Mouse (Mus musculus) right cerebral cortex, postnatal 14 days (tissue): ENCODE measurements at regions not wholly inside any gene's neighbourhood (a gene's known extent, or its start where the extent isn't known, plus 50 kb on each side); places are given as distances from the start of the nearest gene placed in this dataset.

Experiments
- DNase-seq: peaks from one replicate; pipeline ENCODE4 v3.0.0; 2022

DNA sequence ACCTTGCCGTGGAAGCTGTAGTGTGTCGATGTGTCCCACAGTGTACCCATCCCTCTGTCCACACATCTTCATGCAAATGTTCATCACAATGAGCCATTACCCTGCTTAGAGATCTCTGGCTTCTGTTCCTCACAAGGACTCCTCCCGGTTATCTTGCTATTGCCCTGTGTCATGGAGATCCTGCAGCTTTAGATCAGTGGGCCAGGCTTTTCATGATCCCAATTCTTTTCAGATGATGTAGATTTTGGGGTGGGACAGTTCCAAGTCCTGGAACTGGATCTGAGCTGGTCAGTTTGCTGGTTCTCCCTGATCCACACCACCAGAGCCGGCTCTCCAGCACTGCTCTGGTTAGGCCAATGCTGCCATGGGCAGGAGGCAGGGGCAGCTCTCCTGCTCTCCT, 161.2 kb downstream of the Tfap2c start:
- DNase-seq = no peak

DNA sequence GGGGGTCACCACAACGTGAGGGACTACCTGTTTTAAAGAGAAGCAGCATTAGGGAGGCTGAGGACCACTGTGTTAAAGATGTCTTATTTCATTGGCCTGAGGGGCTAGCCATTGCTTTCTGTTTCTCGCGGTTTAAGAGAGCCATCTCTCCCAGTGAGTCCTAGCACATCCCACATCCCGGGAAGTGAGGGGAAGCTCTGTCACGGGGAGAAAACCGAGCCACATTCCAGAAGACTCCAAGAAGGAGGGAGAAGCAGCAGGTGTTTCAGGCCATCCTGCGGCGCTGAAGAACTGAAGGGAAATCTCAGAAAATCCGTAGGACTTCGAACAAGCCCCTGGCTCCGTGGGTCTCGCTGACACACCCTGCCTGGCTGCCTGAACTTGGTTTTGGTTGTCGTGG, 177.3 kb downstream of the Tfap2c start:
- DNase-seq = no peak

DNA sequence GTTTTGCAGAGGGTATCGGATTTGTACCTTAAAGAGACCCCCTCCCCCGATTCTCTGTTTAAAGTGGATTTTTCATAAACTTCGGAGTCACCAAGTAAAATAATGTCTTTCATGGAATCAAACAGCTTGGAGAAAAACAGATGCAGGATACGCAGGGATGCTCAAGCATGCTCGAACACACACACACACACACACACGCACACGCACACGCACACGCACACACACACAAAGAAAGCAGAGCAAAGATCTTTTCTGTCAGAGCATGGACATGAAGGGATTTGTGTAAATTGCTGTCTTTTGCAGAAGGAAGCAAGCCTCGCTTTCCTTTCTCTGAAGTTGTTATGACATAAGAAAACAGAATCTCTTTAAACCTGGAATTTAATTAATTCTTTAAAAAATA, 178.2 kb downstream of the Tfap2c start:
- DNase-seq = no peak

DNA sequence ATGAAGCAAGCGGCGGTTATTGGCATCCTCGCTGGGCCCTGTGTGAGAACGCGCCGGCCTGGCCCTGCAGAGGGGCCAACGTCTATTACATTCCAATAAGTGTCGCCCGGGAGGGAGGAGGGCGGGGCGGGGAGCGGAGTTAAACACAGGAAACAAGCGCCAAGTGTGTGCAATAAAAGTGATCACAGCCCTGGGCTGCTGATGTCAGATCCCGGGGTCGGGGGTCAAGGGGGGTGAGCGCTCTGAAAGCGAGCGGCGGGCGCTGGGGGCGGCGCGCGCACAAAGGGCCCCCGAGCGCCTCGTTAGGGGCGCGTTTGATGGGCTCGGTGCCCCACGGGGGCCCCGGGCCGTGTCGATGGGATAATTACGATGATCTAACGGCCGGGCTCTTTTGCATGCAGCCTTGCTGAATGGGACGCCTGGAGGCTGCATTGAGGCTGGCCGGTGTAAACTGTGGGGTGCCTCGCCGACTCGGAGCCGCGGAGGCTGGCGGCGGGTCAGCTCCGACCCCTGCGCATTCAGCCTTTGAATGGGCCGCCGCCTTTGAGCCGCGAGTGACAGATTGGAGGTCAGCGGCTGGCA, 178.9 kb downstream of the Tfap2c start:
- peak; percentile 8 for DNase-seq

DNA sequence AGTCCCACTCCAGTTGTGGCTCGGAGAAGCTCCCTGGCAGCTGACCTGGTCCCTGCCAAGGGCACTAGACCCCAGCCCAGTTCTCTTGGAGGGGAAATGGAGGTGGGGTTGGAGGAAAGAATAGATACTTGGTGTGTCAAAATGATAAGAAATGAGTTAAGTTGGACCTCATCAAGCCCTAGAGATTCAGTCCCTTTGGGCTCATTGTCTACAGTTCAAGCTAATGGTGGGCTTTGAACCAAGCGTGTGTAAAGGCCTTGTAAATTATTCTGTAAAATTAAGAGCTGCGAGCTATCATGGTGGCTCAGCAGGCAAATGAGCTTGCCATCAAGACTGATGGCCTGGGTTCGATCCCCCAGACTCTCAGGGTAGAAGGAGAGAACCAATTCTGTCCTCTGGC, 179.8 kb downstream of the Tfap2c start:
- DNase-seq = no peak

DNA sequence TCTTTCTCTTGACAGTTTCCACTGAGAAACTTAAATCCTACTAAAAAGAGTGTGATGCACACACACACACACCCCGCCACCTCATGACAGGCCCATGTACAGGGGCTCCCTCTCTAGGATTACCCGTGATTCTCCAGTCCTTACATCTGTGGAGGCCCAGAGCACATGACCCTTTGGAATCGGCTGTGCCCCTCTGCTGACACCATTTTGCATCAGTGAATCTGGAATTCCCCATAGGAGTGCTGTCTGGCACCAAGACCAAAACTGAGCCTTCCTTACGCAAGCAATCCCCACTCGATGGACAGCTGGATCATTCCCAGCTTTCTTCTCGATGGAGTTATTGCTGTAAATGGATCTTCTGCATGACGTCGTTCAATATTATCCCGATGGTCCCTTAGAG, 180.3 kb downstream of the Tfap2c start:
- no peak for DNase-seq

DNA sequence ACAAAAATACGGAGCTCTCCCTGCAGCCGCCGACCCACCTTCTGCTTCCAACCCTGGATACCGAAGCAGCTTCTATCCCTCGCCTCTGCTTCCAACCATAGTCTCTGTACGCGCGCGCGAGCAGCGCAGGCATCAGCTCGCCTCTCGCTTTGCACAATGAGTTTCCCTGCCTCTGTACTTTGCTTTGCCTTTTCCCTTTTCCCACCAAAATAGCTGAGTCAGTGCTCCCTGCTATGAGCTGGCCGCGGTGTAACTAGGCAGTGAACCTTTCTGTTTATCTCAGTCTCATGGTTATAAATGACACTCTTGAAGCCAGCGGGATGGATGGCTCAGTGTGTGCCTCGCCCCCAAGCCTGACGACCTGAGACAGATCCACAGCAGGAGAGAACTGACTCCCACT, 182.0 kb downstream of the Tfap2c start:
- peak; percentile 12 for DNase-seq

DNA sequence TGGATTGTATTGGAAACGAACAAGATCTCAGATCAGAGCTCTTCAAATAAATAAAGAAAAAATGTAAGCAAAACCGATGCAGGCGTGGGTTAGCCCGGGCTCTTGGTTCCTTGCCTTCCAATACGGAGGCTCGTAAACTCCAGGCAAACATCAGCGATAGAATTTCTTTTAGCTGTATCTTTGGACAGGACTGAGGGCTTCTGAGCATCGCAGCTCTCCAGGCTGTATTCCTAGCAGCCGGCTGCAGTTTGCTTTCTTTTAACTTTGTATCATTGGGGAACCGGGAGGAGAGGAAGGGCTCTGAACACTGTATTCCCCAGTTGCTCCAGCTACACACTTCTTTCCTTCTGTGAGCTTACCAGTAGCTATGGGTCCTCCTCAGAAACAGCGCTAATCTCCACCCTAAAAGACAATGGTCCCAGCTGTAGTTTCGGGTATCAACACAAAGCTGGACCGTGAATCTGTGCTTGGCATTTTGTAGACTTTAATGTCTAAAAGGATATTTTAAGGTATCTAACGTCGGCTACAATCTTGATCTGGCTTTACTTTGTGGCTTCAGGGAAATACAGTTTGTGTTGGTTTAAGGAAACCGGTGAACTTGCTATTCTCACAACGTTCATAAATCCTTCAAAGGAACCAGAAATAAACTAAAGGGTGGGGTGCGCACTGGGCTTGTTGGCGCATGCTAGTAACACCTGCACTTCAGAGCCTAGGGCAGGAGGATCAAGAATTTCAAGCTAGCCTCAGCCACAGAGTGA, 183.2 kb downstream of the Tfap2c start:
- no peak for DNase-seq

DNA sequence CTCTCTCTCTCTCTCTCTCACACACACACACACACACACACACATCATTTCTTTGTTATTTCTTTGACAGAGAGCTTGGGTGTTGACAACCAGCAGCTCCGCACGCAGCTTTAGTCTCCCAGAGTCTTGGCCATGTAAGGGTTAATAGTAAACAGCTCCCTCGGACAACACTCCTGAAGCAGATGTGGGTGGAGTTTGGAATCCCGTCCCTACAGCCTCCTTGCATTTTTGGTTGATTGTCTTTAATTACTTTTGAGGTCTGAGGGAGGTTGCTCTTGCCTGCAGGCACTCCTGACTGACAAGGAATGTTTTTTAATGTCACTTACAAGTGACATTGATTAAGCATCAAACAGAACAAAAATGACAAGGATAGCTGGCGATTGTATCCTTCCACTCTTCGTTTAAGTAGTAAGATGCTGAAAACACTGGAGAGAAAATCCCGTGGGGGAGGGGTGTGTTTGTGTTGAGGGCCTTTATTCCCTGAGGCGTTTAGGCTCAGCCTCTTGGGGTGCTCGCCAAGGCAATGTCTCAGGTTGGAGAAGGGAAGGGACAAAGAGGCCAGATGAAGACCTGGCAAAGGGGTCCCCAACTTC, 184.1 kb downstream of the Tfap2c start:
- DNase-seq = no peak

DNA sequence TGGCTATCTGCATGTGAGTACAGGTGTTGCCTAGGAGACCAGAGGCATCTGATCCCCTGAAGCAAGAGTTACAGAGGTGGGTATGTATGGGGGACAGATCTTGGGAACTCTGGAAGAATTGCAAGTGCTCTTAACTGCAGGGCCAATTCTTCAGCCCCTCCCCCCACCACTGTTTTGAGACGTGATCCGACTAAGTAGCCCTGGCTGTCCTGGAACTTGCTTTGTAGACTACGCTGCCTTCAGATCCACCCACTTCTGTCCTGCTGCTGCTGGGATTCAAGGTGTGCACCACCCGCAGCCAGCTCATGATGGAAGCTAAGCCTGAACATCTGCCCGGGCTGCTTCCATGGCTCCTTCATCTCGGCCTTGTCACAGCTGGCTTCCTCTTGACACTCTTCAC, 186.2 kb downstream of the Tfap2c start:
- DNase-seq = no peak

DNA sequence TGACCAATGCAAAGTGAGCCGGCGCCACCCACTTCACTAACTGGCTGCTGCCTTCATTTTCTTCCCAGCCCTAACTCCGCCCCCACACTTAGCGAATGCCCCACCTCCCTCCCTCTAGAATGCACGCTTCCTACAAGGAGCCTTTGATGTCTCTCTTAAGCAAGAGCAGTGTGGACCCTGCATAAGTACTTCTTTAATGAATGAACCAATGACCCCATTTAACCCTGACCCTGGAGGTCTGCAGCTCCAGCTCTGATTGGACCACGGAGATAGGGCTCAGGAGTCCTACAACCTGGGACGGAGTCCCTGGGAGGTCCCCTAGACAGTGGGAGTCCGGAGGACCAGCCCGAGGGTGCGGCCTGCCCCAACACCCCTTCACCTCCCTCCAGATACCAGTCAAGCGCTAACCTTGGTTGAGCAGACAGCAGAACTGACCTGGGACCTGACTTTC, 189.7 kb downstream of the Tfap2c start:
- DNase-seq = no peak

DNA sequence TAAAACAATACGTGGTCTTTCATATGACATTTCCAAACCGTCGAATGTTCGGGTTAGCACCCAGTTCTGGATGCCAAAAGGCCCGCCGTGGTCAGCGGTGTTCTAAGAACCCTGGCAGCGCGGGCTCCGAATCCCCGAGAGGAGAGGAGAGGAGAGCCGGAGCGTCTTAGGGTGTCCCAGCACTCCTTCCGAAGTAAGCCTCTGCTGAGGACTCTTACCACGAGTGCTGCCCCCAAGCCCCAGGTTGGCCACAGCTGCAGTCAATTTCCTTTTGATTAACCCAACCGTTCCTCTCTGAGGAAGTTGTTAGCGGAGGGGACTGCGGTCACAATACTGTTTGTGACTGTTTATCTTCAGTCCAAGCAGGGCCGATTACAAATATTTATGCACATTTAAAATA, 190.1 kb downstream of the Tfap2c start:
- no peak for DNase-seq

DNA sequence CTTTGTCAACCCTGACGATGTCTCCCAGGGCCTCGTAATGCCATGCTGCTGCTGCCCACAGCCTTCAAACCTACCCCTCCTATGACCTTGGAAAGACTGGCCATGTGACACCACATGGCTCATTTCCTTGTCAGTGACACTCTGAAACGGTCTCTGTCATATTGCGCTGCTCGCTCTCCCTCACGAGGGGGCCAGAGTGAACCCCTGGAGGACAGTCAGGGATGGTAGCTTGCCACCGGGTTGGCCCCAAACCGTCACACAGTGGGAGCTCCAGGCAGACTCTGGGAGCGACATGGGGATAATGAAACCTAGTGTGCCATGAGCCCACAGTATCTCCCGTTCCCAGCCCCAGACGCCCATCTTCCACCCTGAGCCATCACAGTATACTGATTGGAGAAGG, 188.8 kb downstream of the Bmp7 start:
- no peak for DNase-seq

DNA sequence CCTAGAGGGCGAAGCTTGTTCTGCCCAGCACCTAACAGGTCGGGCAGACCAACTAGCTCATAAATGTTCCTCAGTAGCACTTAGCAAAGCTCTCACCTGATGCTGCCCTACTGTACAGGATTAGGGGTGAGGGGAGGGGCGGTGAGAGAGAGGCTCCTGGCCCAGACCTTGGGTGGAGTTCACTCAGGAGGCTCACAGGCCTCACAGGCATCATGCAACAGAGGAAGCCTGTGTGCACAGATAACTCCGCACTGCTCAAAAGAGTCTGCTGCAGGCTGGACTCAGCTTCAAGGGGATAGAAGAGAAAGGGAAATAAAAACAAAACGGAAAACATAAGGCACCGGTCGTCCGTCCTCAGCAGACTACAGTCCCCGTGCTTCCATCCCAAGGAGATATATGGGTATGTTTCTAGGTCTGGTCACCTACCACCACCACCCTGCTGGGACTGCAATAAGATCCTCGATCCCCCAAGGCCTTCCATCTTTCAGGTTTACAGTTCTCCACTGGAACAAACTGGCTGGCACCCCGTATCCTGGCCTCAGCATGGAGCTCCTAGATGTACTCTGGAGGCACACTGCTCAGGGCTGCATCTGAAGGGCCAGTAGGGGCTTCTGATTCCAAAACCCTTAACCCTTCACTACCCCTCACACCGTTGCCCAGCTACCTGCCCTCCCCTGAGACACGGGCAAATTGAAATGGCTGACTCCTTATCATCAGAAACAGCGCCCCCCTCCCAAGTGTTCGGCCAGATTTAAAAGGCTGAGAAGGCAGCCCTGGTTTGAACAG, 184.2 kb downstream of the Bmp7 start:
- no peak for DNase-seq

DNA sequence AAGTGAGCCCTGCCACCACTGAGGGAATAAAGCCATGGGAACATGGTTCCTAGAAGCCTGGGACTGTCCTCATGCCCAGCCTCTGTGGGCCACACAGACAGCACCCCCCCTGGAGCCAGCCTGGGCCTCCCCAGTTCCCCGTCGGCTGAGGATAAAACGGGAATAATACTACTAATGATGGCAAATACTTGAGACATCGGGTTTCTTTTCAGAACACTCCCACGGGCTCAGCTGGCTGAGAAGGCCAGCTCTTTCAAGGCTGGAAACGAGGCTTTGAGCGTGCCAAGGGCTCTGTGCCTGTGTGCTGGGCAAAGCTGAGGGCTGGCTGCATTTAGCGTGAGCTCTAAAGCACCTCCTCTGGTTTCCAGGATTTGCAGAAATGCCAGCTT, 183.7 kb downstream of the Bmp7 start:
- DNase-seq = peak; percentile 31

DNA sequence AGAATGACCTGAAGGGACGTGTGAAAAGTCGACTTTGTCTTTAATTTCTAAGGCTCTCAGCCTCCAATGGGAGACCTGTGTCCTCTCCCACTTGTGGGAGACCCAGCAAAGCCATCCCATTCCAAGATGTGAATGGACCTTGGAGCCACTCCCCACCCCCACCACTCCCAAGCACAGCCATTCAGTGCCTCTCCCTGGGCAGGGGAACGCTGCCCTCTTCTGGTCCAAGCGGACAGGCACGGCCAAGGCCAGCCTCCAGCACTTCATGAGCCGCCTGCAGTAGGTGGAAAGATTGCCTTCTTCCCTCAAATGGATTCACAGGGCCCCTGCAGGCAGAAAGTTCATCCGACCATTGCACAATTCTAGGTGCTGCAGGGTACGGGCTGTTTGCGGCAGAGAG, 181.6 kb downstream of the Bmp7 start:
- DNase-seq = peak; percentile 55

DNA sequence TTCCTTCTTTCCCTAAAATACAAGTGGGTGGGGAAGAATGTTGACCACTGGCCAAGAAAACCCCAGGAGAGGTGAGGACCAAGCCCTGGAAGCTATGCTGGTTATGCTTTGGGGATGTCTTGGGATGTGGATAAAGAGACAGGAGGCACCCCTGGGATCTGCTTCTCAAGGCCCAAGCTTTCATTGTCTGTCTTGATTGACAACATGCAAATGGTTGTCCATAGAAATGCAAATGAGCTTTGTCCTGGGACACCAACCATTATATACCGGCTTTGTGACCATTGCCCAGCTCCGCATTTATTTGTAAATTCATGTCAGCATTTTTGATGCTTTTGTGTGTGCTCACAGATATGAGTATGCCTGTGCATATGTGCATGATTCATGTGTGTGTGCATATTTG, 174.9 kb downstream of the Bmp7 start:
- DNase-seq = no peak

DNA sequence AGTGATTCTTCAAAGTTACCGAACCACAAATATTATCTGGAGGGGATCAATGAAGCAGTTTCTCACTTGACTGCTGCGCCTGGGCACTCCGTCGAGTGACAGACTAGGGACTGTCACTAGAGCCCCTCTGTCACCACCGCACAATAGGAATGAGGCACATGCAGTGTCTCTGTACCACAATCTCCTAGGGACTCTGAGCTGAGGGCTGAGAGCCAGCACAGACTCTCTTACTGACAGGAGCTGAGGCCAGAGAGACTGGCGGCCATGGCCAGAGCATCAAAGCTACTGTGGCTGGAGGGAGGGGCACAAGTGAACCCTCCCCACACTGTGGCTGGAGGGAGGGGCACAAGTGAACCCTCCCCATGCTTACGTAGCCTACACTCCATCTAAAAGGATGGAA, 173.7 kb downstream of the Bmp7 start:
- DNase-seq = no peak

DNA sequence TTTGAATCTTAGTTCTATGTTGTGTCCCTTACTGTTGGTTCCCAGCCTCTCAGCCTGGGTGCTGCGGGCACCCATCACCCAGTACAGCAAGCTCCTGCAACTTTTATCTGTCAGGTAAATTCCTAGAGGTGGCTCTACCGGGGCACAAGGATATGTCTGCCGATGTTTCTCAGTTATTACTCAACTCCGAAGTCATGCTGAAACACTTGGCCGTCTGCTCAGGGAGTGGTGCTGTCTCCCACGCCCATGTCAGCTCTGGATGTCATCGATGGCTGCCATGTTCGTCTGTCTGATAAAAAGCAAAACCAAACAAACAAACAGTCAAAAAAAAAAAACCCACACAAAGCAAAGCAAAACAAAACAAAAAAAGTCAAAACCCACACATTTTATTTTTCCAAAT, 171.4 kb downstream of the Bmp7 start:
- no peak for DNase-seq

DNA sequence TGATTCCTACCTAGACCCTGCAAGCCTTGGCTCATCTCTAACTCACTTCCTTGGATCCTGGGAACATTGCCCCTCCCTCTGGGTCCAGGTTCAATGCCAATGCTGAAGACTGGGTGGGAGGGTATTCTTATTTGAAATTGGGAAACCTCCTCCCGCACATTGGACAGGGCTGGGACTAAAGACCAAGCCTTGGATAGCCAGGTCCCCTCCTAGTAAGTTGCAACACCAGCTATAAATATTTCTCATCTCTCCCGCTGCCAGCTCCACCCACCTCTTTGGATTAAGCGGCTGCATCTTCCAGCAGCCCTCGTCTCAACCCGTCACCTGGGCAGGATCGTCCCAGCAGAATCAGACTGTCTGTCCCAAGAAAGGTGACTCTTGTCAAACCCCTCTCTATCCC, 170.1 kb downstream of the Bmp7 start:
- no peak for DNase-seq

DNA sequence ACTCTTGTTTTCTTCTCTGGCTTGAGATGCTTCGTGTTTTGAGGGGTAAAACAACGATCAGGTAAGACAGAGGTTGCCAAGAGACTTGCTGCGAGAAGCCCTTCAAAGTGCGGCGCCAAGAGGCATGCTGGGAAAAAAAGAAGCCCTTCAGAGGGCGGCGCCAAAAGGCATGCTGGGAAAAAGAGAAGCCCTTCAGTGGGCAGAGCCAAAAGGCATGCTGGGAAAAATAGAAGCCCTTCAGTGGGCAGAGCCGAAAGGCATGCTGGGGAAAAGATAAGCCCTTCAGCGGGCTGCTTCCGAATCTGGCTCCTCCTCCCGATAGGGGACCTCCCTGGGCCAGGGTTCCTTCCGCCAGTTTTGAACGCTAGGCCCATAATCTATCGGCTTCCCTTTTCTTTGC, 169.5 kb downstream of the Bmp7 start:
- DNase-seq = no peak

DNA sequence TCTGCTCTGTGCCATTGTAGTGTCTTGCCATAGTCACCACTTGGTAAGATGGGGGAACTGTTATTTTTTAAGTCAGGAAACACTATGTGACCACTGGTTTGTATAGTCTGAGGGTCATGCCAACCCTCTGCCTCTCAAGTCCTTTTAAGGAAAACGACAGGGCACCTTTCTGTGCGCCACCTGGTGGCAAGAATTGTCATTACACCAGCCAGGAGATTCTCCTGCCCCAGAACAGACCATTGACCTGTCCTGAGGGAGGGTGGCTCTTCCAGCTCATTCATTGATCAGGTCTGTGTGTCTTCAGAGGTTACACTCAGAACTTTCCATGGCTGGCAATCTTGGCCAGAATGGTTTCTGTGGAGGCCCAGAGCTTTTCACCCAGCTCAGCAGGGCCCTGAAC, 166.9 kb downstream of the Bmp7 start:
- DNase-seq = peak; percentile 69

DNA sequence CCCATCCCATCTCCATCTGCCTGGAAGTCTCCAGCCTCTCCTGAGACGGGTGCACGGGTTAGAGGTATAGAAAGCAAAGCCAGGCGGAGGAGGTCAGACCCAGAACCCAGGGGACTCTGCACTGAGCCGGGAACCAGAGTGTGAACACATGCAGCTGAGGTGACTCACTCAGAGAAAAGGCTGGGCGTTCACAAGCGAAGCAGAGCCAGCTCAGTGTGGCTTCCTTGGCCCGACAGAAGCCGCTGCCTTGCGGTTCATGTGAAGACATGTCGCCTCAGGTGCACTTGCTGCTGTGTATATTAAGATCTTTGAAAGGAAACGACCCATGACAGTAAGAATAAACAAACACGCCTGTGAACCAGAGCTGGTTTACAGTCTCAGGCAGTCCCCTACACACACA, 163.6 kb downstream of the Bmp7 start:
- no peak for DNase-seq

DNA sequence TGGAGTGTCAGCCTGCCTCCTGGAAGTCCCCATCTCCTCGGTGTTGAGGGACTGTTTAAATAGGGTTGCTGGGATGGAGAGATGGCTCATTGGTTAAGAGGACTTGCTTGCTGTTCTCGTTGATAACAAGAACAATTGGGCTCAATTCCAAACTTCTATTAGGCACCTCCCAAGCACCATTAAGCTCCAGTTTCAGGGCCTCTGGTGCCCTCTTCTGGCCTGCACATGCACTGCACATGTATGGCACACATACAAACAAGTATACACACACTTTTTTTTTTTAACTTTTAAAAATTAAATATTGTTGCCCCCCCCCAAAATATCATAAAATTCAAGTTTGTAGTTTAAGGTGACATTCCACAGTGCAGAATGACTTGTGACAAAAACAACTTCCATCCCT, 162.3 kb downstream of the Bmp7 start:
- DNase-seq = no peak
